Mouse (Mus musculus) thymus, adult 2 months (tissue): ENCODE results near the gene Bach2.

Experiments used
- CTCF ChIP-seq: fragments of 200-500 bp; IDR thresholded peaks from 2 replicates; pipeline ENCODE4 v1.5.1; 2012; ENCODE audit warnings: mild to moderate bottlenecking, control low read depth, low read length, moderate library complexity, borderline replicate concordance; ENCODE audit not compliant: control insufficient read depth, poor library complexity, insufficient read depth; ENCODE audit errors: extremely low read depth
- POLR2A ChIP-seq: fragments of 200-500 bp; IDR thresholded peaks from 2 replicates; pipeline ENCODE4 v1.6.1; 2012; ENCODE audit warnings: mild to moderate bottlenecking, low read length, control low read depth, moderate library complexity; ENCODE audit not compliant: control insufficient read depth, poor library complexity, insufficient read depth; ENCODE audit errors: extremely low read depth

DNA sequence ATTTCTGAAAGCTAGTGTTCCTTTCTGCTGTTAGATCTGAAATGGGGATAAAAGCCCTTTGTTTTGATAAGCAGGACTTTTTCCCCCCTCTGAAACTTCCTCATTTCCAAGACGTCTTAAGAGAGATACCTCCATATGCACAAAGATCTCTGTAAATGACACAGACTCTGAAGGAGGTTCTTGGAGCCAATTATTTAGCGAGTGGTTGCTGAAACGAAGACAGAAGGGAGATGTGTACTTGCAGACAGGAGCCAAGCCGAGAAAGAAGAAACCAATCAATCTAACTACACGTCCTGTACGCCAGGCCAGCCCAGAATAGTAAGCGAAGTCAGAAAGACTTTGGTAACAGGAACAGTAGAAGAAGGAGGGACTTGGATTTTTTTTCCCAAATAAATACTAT lies 295.1 kb downstream of the Bach2 start:
- TF ChIP-seq POLR2A (no peak), CTCF (no peak)
